Mouse (Mus musculus): ENCODE measurements at regions not wholly inside any gene's neighbourhood (a gene's known extent, or its start where the extent isn't known, plus 50 kb on each side); places are given as distances from the start of the nearest gene placed in this dataset.

- DNase-seq = no peak
Measured at GRCm38 (mm10) chr5:29142957-29143356, 52.8 kb upstream of the Rnf32 start.

- DNase-seq = no peak
Measured at GRCm38 (mm10) chr5:29142502-29142901, 53.3 kb upstream of the Rnf32 start.

GRCm38 (mm10) chr5:29137481-29137880 lies 58.3 kb upstream of the Rnf32 start:
- no peak for DNase-seq

- DNase-seq = no peak
Measured at GRCm38 (mm10) chr5:29132261-29132660, 63.5 kb upstream of the Rnf32 start.

GRCm38 (mm10) chr5:29131762-29132161 lies 64.0 kb upstream of the Rnf32 start:
- DNase-seq = no peak

GRCm38 (mm10) chr5:29129724-29130123 lies 66.1 kb upstream of the Rnf32 start:
- DNase-seq = no peak

- no peak for DNase-seq
Measured at GRCm38 (mm10) chr5:29116942-29117341, 78.8 kb upstream of the Rnf32 start.

GRCm38 (mm10) chr5:29112531-29112930 lies 83.3 kb upstream of the Rnf32 start:
- no peak for DNase-seq

GRCm38 (mm10) chr5:29107276-29107675 lies 88.5 kb upstream of the Rnf32 start:
- no peak for DNase-seq

GRCm38 (mm10) chr5:29083288-29083687 lies 112.5 kb upstream of the Rnf32 start:
- DNase-seq = no peak

GRCm38 (mm10) chr5:29054393-29054792 lies 141.4 kb upstream of the Rnf32 start:
- DNase-seq = no peak

- peak; percentile 2 for DNase-seq
Measured at GRCm38 (mm10) chr5:29036636-29037035, 159.2 kb upstream of the Rnf32 start.

GRCm38 (mm10) chr5:29033462-29033997 lies 162.3 kb upstream of the Rnf32 start:
- no peak for DNase-seq

GRCm38 (mm10) chr5:29030525-29030924 lies 165.3 kb upstream of the Rnf32 start:
- no peak for DNase-seq

- no peak for DNase-seq
Measured at GRCm38 (mm10) chr5:29029957-29030356, 165.8 kb upstream of the Rnf32 start.

- DNase-seq = no peak
Measured at GRCm38 (mm10) chr5:29025045-29025444, 170.7 kb upstream of the Rnf32 start.

GRCm38 (mm10) chr5:28992796-28993195 lies 203.0 kb upstream of the Rnf32 start:
- DNase-seq = no peak

- DNase-seq = no peak
Measured at GRCm38 (mm10) chr5:28979932-28980331, 215.9 kb upstream of the Rnf32 start.

GRCm38 (mm10) chr5:28970404-28970803 lies 225.4 kb upstream of the Rnf32 start:
- DNase-seq = no peak

GRCm38 (mm10) chr5:28955036-28955435 lies 240.8 kb upstream of the Rnf32 start:
- DNase-seq = no peak

- no peak for DNase-seq
Measured at GRCm38 (mm10) chr5:28947465-28947864, 248.3 kb upstream of the Rnf32 start.

GRCm38 (mm10) chr5:28943571-28944316 lies 252.0 kb upstream of the Rnf32 start:
- no peak for DNase-seq

- no peak for DNase-seq
Measured at GRCm38 (mm10) chr5:28940972-28941371, 254.8 kb upstream of the Rnf32 start.

- no peak for DNase-seq
Measured at GRCm38 (mm10) chr5:28919296-28920063, 276.3 kb upstream of the Rnf32 start.

All from cerebellum, adult 11 months (tissue).